Mouse (Mus musculus) hindbrain, postnatal 0 days (tissue): ENCODE data around the gene Inka1. TPM values are rescaled to one million over a fixed set of nuclear protein-coding genes. Genes with fewer than 3 reads are reported as not detected.

Experiments used
- ATAC-seq: fragments of 200-750 bp; cut with Nextera tagmentation; 2 replicates; pipeline ENCODE4 v1.8.0; 2017; ENCODE audit warnings: mild to moderate bottlenecking, moderate TSS enrichment, moderate library complexity
- DNase-seq: peaks from one replicate; pipeline ENCODE4 v3.0.0-alpha.2; 2015; ENCODE audit warnings: low spot score
- H3K27ac ChIP-seq: fragments of 300-500 bp; sonication (generic); 2 replicates; pipeline ENCODE4 v1.5.1; 2014; ENCODE audit warnings: mild to moderate bottlenecking
- H3K27me3 ChIP-seq: fragments of 300-500 bp; sonication (generic); 2 replicates; pipeline ENCODE4 v1.6.1; 2014; ENCODE audit warnings: low read length, mixed read lengths; ENCODE audit not compliant: insufficient read depth
- H3K36me3 ChIP-seq: fragments of 300-500 bp; sonication (generic); 2 replicates; pipeline ENCODE4 v1.6.1; 2014; ENCODE audit warnings: low read length, mixed read lengths; ENCODE audit not compliant: insufficient read depth
- H3K4me1 ChIP-seq: fragments of 300-500 bp; sonication (generic); 2 replicates; pipeline ENCODE4 v1.6.1; 2014; ENCODE audit warnings: antibody characterized with exemption, low read length, mixed read lengths; ENCODE audit not compliant: insufficient read depth
- H3K4me2 ChIP-seq: fragments of 300-500 bp; sonication (generic); 2 replicates; pipeline ENCODE4 v1.6.1; 2014; ENCODE audit warnings: low read depth, mild to moderate bottlenecking, low read length, moderate library complexity, mixed read lengths
- H3K4me3 ChIP-seq: fragments of 300-500 bp; sonication (generic); 2 replicates; pipeline ENCODE4 v1.5.1; 2014; ENCODE audit warnings: low read length
- H3K9ac ChIP-seq: fragments of 300-500 bp; sonication (generic); replicated peaks from 2 replicates; pipeline ENCODE4 v1.6.1; 2014; ENCODE audit warnings: mild to moderate bottlenecking, low read length, moderate library complexity, mixed read lengths
- H3K9me3 ChIP-seq: fragments of 300-500 bp; sonication (generic); 2 replicates; pipeline ENCODE4 v1.6.1; 2016; ENCODE audit warnings: low read length, mixed read lengths
- CTCF ChIP-seq: IDR thresholded peaks from 2 replicates; pipeline ENCODE4 v1.5.1; 2016; ENCODE audit warnings: antibody characterized with exemption, control low read depth, low read depth
- WGBS: fragments of 180-500 bp; shearing (Covaris S2); extraction: QIAGEN DNeasy Blood & Tissue Kit; methylation state at CpG from one replicate; pipeline ENCODE4 v1.1.7; 2014; 5-methylcytosine and 5-hydroxymethylcytosine counted together
- polyA plus RNA-seq: library from polyadenylated mRNA; unstranded; fragments of >200 nt; fragmentation: Nextera tagmentation; extraction: Ambion mirVana; gene quantifications from 2 replicates; pipeline ENCODE4 v1.2.1, GENCODE M21; 2015
- total RNA-seq: library from RNA; depleted of rRNA; stranded (reverse); fragments of >200 nt; gene quantifications from 2 replicates; pipeline ENCODE4 v1.2.3, GENCODE M21; 2014; rRNA removed

Inka1 gene
- total and polyA plus RNA-seq, 2 experiments from 2014 or later, result 7.3 to 18.0 TPM

DNA sequence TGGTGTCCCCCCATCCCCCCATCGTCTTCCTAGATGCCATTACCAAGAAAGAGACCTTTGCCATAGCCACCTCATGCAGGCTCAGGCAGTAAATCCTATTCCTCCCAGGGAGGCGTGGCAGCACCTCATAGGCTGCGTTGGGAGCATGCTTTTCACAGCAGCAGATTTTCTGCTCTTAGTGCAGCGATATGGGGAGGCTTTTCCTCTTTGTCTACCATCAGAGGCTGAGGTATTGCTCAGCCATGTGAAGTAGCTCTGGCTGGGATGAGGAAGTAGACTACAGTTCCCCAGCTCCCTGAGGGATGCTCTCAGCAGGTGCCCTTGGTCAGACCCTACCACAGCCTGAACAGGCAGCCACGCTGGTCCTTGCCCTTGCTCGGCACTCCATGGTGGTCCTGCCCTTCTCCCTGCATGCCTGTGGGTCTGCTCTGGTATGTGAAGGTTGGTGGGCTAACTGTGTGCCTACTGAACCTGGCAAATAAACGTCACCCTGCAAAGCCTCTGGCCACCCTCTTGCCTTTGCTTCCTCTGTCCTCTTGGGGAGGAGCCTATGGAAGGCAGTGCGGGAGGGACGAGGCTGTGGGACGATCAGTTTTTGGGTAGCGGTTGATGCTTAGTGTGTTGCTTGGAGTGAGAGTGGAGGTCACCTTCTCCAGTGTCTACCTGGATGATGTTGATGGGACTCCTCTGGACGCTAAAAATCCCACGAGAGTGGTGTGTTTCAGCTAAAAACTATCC lies 36.3 kb downstream of the Inka1 start:
- no peak overlapping the region for H3K4me2 ChIP-seq
- H3K27me3 ChIP-seq, result no peaks in the 10 kb centered on the region
- WGBS, result 82% methylated on average over 13 of the region's 13 CpGs
- ATAC-seq, result no peak
- H3K36me3 ChIP-seq, result no peaks in the 10 kb centered on the region
- H3K27ac ChIP-seq, result no peak overlapping the region
- H3K9me3 ChIP-seq, result no peaks in the 10 kb centered on the region
- no peak for TF ChIP-seq CTCF
- H3K9ac ChIP-seq, result no peak overlapping the region
- peaks cover 5% of the 10 kb centered on the region for H3K4me1 ChIP-seq
- no peak for DNase-seq
- no peak overlapping the region for H3K4me3 ChIP-seq

DNA sequence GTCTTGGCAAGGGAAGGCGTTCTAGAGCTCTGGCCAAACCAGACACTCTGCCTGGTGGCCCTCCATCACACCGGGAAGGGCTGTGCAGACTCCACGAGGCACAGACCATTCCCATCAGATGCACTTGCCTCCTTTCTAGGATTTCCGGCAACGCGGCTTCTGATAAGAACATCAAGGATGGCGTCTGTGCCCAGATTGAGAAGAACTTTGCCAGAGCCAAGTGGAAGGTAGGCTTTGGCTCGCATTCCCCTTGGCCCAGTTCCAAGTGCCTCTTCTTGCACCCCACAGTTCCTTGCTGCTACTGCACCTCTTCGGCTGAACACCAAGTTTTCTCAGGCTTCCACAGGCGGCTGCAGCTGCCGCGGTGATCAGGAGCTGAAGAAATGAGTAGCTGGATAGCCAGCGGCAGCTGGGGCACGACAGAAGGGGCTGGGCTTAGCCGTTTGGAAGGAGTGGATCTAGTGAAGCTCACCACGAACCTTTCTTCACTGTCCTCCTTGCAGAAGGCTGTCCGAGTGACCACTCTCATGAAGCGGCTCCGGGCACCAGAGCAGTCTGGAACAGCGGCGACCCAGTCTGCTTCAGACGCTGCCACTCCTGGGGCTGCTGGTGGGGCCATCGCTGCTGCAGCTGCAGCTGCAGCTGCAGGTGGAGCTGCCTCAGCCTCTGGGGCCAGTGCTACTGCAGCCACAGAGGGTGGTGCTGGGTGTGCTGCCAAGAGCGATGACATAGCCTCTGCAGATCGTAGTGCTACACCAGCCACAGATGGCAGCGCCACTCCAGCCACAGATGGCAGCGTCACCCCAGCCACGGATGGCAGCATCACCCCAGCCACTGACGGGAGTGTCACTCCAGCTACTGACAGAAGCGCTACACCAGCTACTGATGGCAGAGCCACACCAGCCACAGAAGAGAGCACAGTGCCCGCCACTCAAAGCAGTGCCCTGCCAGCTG lies 38.2 kb downstream of the Inka1 start:
- no peak for TF ChIP-seq CTCF
- no peaks in the 10 kb centered on the region for H3K36me3 ChIP-seq
- no peak overlapping the region for H3K4me2 ChIP-seq
- peak; percentile 41 for DNase-seq
- ATAC-seq, result peak; percentile 49
- H3K4me3 ChIP-seq, result no peak overlapping the region
- no peak overlapping the region for H3K9ac ChIP-seq
- H3K27ac ChIP-seq, result no peak overlapping the region
- 82% methylated on average over 31 of the region's 31 CpGs for WGBS
- H3K4me1 ChIP-seq, result peaks cover 5% of the 10 kb centered on the region
- no peaks in the 10 kb centered on the region for H3K9me3 ChIP-seq
- no peaks in the 10 kb centered on the region for H3K27me3 ChIP-seq

DNA sequence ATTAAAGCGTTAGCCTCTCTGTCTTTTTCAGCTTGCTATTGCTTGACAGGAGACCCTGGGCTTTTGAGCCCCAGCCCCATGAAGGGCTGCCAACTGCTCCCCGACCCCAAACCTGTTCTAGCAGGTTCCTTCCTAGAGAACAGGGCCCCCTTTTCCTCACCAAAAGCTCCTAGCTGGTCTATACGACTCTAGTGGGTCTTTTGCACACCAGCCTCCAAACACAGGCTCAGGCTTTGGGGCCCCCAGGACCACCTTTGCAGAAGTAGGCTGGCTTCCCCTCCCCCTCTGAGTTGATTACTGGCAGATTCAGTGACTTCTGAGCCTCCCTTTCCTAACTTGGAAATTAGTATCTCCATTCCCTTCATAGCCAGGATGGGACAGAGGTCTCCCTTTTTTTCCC lies 48.8 kb downstream of the Inka1 start:
- H3K27ac ChIP-seq, result no peak overlapping the region
- TF ChIP-seq CTCF, result no peak
- H3K9me3 ChIP-seq, result no peaks in the 10 kb centered on the region
- peak overlapping the region; percentile 57; the same call in 1 of the 2 replicates for H3K9ac ChIP-seq
- 9% methylated on average over 3 of the region's 3 CpGs for WGBS
- DNase-seq (no peak), ATAC-seq (0 out of 2 replicates have a peak, but pooled peaks have one; percentile 6)
- no peaks in the 10 kb centered on the region for H3K27me3 ChIP-seq
- H3K36me3 ChIP-seq, result no peaks in the 10 kb centered on the region
- peak overlapping the region; percentile 77 for H3K4me2 ChIP-seq
- peak overlapping the region; percentile 55 for H3K4me3 ChIP-seq
- H3K4me1 ChIP-seq, result 0 out of 2 replicates have a peak, but pooled peaks cover 4% of the 10 kb centered on the region

DNA sequence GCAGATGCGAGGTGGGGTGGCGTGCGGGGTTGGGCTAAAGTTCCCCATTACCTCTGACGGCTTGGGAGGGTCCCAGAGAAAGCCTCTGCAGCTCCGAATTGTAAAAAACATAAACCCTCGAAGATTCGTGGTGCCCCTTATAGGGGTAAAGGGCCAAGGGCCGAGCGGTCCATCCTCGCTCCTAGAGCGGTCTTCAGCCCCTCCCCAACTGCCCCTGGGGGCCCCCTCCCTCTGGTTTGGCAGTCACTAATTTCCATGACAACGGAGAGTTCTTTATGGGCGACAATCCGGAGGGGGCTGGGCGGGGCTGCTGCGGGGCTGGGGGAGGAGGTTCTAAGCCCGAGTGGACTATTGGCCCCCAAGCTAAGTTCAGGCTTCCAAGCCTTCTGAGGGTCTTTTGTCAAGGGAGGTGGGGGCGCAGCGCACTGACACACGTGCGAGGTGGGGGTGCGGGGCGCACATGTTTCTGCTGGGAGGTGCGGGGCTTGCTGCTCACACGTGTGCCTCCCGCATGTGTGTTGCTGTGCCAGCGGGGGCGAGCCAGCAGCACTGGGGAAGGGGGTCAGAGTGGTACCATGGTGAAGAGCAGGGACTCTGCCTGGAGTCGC lies 49.4 kb downstream of the Inka1 start:
- Histone ChIP-seq H3K4me2 (peak overlapping the region; percentile 77), H3K9ac (peak overlapping the region; percentile 57), H3K27me3 (no peaks in the 10 kb centered on the region), H3K4me1 (0 out of 2 replicates have a peak, but pooled peaks cover 4% of the 10 kb centered on the region), H3K9me3 (no peaks in the 10 kb centered on the region), H3K36me3 (no peaks in the 10 kb centered on the region), H3K27ac (no peak overlapping the region), H3K4me3 (peak overlapping the region; percentile 55)
- under 1% methylated on average over 29 of the region's 29 CpGs for WGBS
- ATAC-seq (peak; percentile 50), DNase-seq (peak; percentile 30)
- TF ChIP-seq CTCF, result no peak

DNA sequence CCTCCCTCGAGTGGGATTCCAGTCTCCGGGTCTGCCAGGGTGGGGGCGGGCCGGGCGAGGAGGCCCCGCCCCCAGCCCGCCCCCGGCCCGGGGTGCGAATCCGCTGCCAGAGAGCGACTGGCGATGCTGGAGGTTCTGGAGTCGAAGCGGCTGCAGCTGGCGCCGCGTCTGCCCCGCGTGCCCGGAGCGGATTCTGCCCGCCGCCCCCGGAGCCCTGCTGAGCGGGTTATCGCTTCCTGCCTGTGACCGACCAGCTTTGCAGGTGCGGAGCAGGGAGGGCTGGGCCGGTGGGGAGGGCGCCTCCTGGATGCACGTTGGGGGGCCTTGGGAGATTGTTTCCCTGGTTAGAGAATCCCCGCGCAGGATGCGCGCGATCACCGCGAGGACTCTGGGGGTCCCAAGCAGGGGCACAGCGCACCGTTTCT lies 49.9 kb downstream of the Inka1 start:
- H3K4me2 ChIP-seq, result peak overlapping the region; percentile 77
- DNase-seq (peak; percentile 53), ATAC-seq (peak; percentile 52)
- no peaks in the 10 kb centered on the region for H3K36me3 ChIP-seq
- H3K27me3 ChIP-seq, result no peaks in the 10 kb centered on the region
- peak overlapping the region; percentile 55 for H3K4me3 ChIP-seq
- WGBS, result 1% methylated on average over 41 of the region's 41 CpGs
- H3K4me1 ChIP-seq, result 0 out of 2 replicates have a peak, but pooled peaks cover 4% of the 10 kb centered on the region
- H3K9ac ChIP-seq, result peak overlapping the region; percentile 57
- no peaks in the 10 kb centered on the region for H3K9me3 ChIP-seq
- TF ChIP-seq CTCF, result no peak
- H3K27ac ChIP-seq, result no peak overlapping the region

DNA sequence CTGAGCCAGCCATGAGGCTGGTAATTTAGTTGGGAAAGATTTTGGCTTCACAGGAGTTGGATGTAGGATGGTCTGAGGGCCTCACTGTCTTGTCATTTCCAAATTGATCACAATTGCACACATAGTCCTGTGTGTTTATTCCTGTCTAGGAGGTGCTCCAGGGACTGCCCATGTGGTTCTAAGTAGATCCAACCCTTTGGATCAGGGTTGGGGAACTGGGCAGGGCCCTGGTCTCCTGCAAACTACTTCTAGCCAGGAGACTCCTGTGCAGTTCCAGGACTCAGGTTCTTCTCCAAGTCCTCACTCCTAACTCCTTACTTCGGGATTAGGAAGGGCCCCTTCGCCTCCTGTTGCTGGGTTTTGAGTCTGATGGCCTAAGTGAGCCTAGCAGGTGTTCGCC lies 50.3 kb downstream of the Inka1 start, which contains the start of gene Camkv:
TSS of gene Camkv (plus strand) at position 301 of the 400 bp plus-strand sequence.
- no peak within 1 kb of the TSS for H3K27ac ChIP-seq
- no peak for TF ChIP-seq CTCF
- H3K4me2 ChIP-seq, result peak within 1 kb of the TSS; percentile 77
- H3K27me3 ChIP-seq, result no peaks in the 10 kb centered on the region
- peak within 1 kb of the TSS; percentile 57 for H3K9ac ChIP-seq
- H3K4me3 ChIP-seq, result peak within 1 kb of the TSS; percentile 55
- DNase-seq, result no peak
- H3K4me1 ChIP-seq, result 0 out of 2 replicates have a peak, but pooled peaks cover 4% of the 10 kb centered on the region
- H3K9me3 ChIP-seq, result no peaks in the 10 kb centered on the region
- no peaks in the 10 kb centered on the region for H3K36me3 ChIP-seq
- WGBS, result 11% methylated on average over 3 of the region's 3 CpGs
- no peak for ATAC-seq

Other genes with a start within 250 kb of the Inka1 start
- 85.5 and 149 TPM in 2 replicates for gene Rbm5, start 214.9 kb downstream of the Inka1 start, total RNA-seq
- 142 and 148 TPM in 2 replicates for gene Rbm5, start 214.9 kb downstream of the Inka1 start, polyA plus RNA-seq
- 58.4 and 62.3 TPM in 2 replicates for gene Rbm6, start 112.6 kb downstream of the Inka1 start, total RNA-seq
- 55.0 and 57.2 TPM in 2 replicates for gene Rbm6, start 112.6 kb downstream of the Inka1 start, polyA plus RNA-seq
- 21.9 and 28.2 TPM in 2 replicates for gene Mon1a, start 97.7 kb downstream of the Inka1 start, total RNA-seq
- gene Mon1a, start 97.7 kb downstream of the Inka1 start, polyA plus RNA-seq, result 13.2 and 13.8 TPM in 2 replicates
- 0.61 and 2.7 TPM in 2 replicates for gene Mst1r, start 79.0 kb downstream of the Inka1 start, total RNA-seq
- gene Mst1r, start 79.0 kb downstream of the Inka1 start, polyA plus RNA-seq, result 0.68 and 0.69 TPM in 2 replicates
- not detected in 2 replicates for gene Actl11, start 57.4 kb downstream of the Inka1 start, total RNA-seq
- gene Actl11, start 57.4 kb downstream of the Inka1 start, polyA plus RNA-seq, result not detected in 2 replicates
- gene Camkv, start 50.2 kb downstream of the Inka1 start, total RNA-seq, result 80.1 and 87.4 TPM in 2 replicates
- 59.1 and 61.5 TPM in 2 replicates for gene Camkv, start 50.2 kb downstream of the Inka1 start, polyA plus RNA-seq
- gene Traip, start 35.7 kb downstream of the Inka1 start, total RNA-seq, result 8.4 and 23.3 TPM in 2 replicates
- 9.2 and 10.5 TPM in 2 replicates for gene Traip, start 35.7 kb downstream of the Inka1 start, polyA plus RNA-seq
- 6.0 and 12.8 TPM in 2 replicates for gene Uba7, start 10.4 kb downstream of the Inka1 start, total RNA-seq
- 6.2 and 7.4 TPM in 2 replicates for gene Uba7, start 10.4 kb downstream of the Inka1 start, polyA plus RNA-seq
- gene Gm20661, start 2.8 kb downstream of the Inka1 start, total RNA-seq, result 0.18 and 0.78 TPM in 2 replicates
- gene Gm20661, start 2.8 kb downstream of the Inka1 start, polyA plus RNA-seq, result 0.54 TPM in 1 of 2 replicates, not detected in the other
- gene Cdhr4, start 6.6 kb upstream of the Inka1 start, total RNA-seq, result 1.2 and 1.5 TPM in 2 replicates
- gene Cdhr4, start 6.6 kb upstream of the Inka1 start, polyA plus RNA-seq, result 0.45 and 0.91 TPM in 2 replicates
- 3.3 TPM in 1 of 2 replicates, not detected in the other for gene Gm20662, start 10.5 kb upstream of the Inka1 start, total RNA-seq
- gene Gm20662, start 10.5 kb upstream of the Inka1 start, polyA plus RNA-seq, result 0.81 TPM in 1 of 2 replicates, not detected in the other
- 257 and 258 TPM in 2 replicates for gene Ip6k1, start 16.6 kb upstream of the Inka1 start, total RNA-seq
- 79.6 and 83.6 TPM in 2 replicates for gene Ip6k1, start 16.6 kb upstream of the Inka1 start, polyA plus RNA-seq
- gene Gmppb, start 63.4 kb upstream of the Inka1 start, total RNA-seq, result 13.0 and 13.3 TPM in 2 replicates
- 17.1 and 18.1 TPM in 2 replicates for gene Gmppb, start 63.4 kb upstream of the Inka1 start, polyA plus RNA-seq
- 4.8 and 6.1 TPM in 2 replicates for gene Amigo3, start 67.3 kb upstream of the Inka1 start, total RNA-seq
- gene Amigo3, start 67.3 kb upstream of the Inka1 start, polyA plus RNA-seq, result 1.8 and 2.1 TPM in 2 replicates
- gene Mst1, start 94.6 kb upstream of the Inka1 start, total RNA-seq, result 0.29 TPM in 1 of 2 replicates, not detected in the other
- not detected in 2 replicates for gene Mst1, start 94.6 kb upstream of the Inka1 start, polyA plus RNA-seq
- 59.0 and 60.4 TPM in 2 replicates for gene Rnf123, start 97.5 kb upstream of the Inka1 start, total RNA-seq
- 41.8 and 43.8 TPM in 2 replicates for gene Rnf123, start 97.5 kb upstream of the Inka1 start, polyA plus RNA-seq
- gene Apeh, start 108.7 kb upstream of the Inka1 start, total RNA-seq, result 47.8 and 53.3 TPM in 2 replicates
- gene Apeh, start 108.7 kb upstream of the Inka1 start, polyA plus RNA-seq, result 39.6 and 40.4 TPM in 2 replicates
- gene Bsn, start 204.5 kb upstream of the Inka1 start, total RNA-seq, result 53.9 and 60.7 TPM in 2 replicates
- gene Bsn, start 204.5 kb upstream of the Inka1 start, polyA plus RNA-seq, result 6.5 and 7.4 TPM in 2 replicates